Mouse (Mus musculus): Measurements from ENCODE around the gene Ano4.

DNA sequence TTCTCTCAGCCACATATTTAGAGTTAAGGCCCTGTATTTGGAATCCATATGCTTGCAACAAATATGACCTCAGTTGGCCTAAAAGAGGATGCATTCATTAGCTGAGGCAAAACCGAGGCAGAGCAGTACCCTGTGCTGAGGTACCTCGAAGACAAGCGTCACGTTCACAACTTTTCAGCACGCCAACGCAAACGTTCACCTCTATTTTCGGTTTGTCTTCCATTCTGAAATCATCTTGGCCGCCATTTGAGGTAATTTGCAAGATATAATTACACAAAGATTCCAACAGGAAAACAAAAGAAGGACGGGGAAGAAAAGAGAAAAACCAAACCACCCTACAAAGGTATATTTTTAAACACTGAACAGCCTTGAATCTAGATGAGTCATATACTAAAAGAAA, 148.1 kb downstream of the Ano4 start:
- TF ChIP-seq ZMIZ1 (IDR thresholded peaks at IDR 0.05; ENCODE audit: low read depth, low read length) (no peak), CTCF (conservative IDR thresholded peaks at IDR 0.05 in 1 of 2, IDR thresholded peaks at IDR 0.05 in 1 of 2; ENCODE audit: low read depth in 2 of 2, low read length in 2 of 2) (no peak), POLR2A (IDR thresholded peaks at IDR 0.05; ENCODE audit: low read depth, low read length) (no peak), RCOR1 (conservative IDR thresholded peaks at IDR 0.05; ENCODE audit: low read depth, low read length) (no peak), ZC3H11A (IDR thresholded peaks at IDR 0.05; ENCODE audit: low read depth, low read length) (no peak), CHD1 (IDR thresholded peaks at IDR 0.05; ENCODE audit: low read depth, low read length) (no peak), MYC (IDR thresholded peaks at IDR 0.05; ENCODE audit: low read depth, low read length) (no peak), HCFC1 (IDR thresholded peaks at IDR 0.05; ENCODE audit: low read depth, low read length) (no peak), ZKSCAN1 (IDR thresholded peaks at IDR 0.05; ENCODE audit: borderline replicate concordance, low read depth, low read length) (no peak), USF1 (IDR thresholded peaks at IDR 0.05; ENCODE audit: low read depth, low read length) (no peak), EP300 (IDR thresholded peaks at IDR 0.05; ENCODE audit: low read length) (no peak), ZNF384 (IDR thresholded peaks at IDR 0.05; ENCODE audit: low read depth, low read length) (no peak)

Measured in CH12.LX (cell line).